ENCODE assay signal across 1 mouse cellular context in the genomic region with DNA sequence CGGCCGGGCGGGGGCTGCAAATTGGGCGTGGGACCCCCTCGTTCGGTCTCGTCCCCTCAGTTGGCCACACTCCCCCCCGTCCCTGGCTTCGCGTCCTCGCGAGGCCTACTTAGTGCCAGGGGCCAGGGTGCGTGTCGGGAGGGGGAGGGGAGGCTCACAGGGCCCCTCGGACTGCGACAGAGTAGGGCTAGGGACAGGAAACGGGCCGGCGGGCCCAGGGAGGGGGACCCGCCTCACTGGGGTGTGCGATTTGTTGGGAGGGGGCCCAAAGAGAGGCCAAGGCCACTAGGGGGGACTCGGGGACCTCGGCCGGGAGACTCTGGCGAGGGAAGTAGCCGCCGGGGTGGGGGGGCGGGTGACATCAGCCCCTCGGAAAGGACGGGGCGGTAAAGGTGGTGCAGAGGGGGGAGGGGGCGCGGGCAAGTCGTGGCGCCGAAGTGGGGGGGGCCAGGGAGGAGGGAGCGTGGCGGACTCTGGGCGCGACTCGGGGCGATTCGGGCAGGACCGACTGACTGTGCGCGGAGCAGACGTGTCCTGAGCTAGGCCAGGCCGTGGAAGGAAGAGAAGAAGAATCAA.
A peak's percentile ranks its signal among the peaks of the same experiment; 100 is the strongest.
TF ChIP-seq lines count a peak whose summit lies in the region.

No protein-coding gene starts in this region.

TF ChIP-seq in CH12.LX, 34 proteins besides CTCF, POLR2A, EP300 and RAD21:
- TF ChIP-seq NELFE (IDR thresholded peaks at IDR 0.05; ENCODE audit: low read depth, low read length) (no peak), NRF1 (IDR thresholded peaks at IDR 0.05; ENCODE audit: low read depth, low read length) (no peak), MYC (IDR thresholded peaks at IDR 0.05; ENCODE audit: low read depth, low read length) (no peak), POLR2AphosphoS2 (IDR thresholded peaks at IDR 0.05; ENCODE audit: low read depth, low read length) (no peak), MXI1 (IDR thresholded peaks at IDR 0.05; ENCODE audit: low read depth, low read length) (no peak), CHD1 (IDR thresholded peaks at IDR 0.05; ENCODE audit: low read depth, low read length) (no peak), UBTF (IDR thresholded peaks at IDR 0.05; ENCODE audit: low read depth, low read length) (no peak), SMC3 (IDR thresholded peaks at IDR 0.05; ENCODE audit: low read depth, low read length) (no peak), TBP (conservative IDR thresholded peaks at IDR 0.05; ENCODE audit: low read depth, low read length) (no peak), PAX5 (IDR thresholded peaks at IDR 0.05; ENCODE audit: low read length) (no peak), MEF2A (IDR thresholded peaks at IDR 0.05; ENCODE audit: borderline replicate concordance, low read depth, low read length) (no peak), IRF4 (IDR thresholded peaks at IDR 0.05; ENCODE audit: low read depth, low read length) (0 out of 2 replicates have a peak, but pooled peaks have one; percentile 23), ZMIZ1 (IDR thresholded peaks at IDR 0.05; ENCODE audit: low read depth, low read length) (0 out of 2 replicates have a peak, but pooled peaks have one; percentile 48), CHD2 (IDR thresholded peaks at IDR 0.05; ENCODE audit: low read length) (peak; percentile 92), ELF1 (IDR thresholded peaks at IDR 0.05; ENCODE audit: low read depth, low read length) (peak; percentile 32; the same call in 1 of the 2 replicates), SIN3A (IDR thresholded peaks at IDR 0.05; ENCODE audit: low read length) (no peak; the same call in 1 of the 2 replicates), USF2 (conservative IDR thresholded peaks at IDR 0.05; ENCODE audit: low read depth, low read length) (no peak), E2F4 (IDR thresholded peaks at IDR 0.05; ENCODE audit: insufficient replicate concordance, low read depth, low read length) (no peak), TCF12 (IDR thresholded peaks at IDR 0.05; ENCODE audit: low read depth, low read length) (peak; percentile 60; the same call in 1 of the 2 replicates), ZNF384 (IDR thresholded peaks at IDR 0.05; ENCODE audit: low read depth, low read length) (no peak), ZKSCAN1 (IDR thresholded peaks at IDR 0.05; ENCODE audit: borderline replicate concordance, low read depth, low read length) (no peak), JUND (conservative IDR thresholded peaks at IDR 0.05; ENCODE audit: low read depth, low read length) (no peak), RCOR1 (conservative IDR thresholded peaks at IDR 0.05; ENCODE audit: low read depth, low read length) (no peak), MAZ (IDR thresholded peaks at IDR 0.05; ENCODE audit: low read depth, low read length) (peak; percentile 80), GABPA (IDR thresholded peaks at IDR 0.05; ENCODE audit: insufficient replicate concordance, low read depth, low read length) (no peak), JUN (IDR thresholded peaks at IDR 0.05; ENCODE audit: insufficient read depth, low read depth, low read length) (no peak), ETS1 (conservative IDR thresholded peaks at IDR 0.05; ENCODE audit: low read depth, low read length) (no peak), ZC3H11A (IDR thresholded peaks at IDR 0.05; ENCODE audit: low read depth, low read length) (no peak), USF1 (IDR thresholded peaks at IDR 0.05; ENCODE audit: low read depth, low read length) (no peak), KAT2A (IDR thresholded peaks at IDR 0.05; ENCODE audit: insufficient replicate concordance, low read length) (0 out of 2 replicates have a peak, but pooled peaks have one; percentile 30), HCFC1 (IDR thresholded peaks at IDR 0.05; ENCODE audit: low read depth, low read length) (peak; percentile 50; the same call in 1 of the 2 replicates), BHLHE40 (IDR thresholded peaks at IDR 0.05; ENCODE audit: low read depth, low read length) (0 out of 2 replicates have a peak, but pooled peaks have one; percentile 19), MAFK (IDR thresholded peaks at IDR 0.05; ENCODE audit: insufficient replicate concordance, low read length) (no peak), MAX (IDR thresholded peaks at IDR 0.05; ENCODE audit: low read length) (0 out of 2 replicates have a peak, but pooled peaks have one; percentile 26)
